Mouse (Mus musculus): ENCODE measurements at regions not wholly inside any gene's neighbourhood (a gene's known extent, or its start where the extent isn't known, plus 50 kb on each side); places are given as distances from the start of the nearest gene placed in this dataset.
A peak's percentile ranks its signal among the peaks of the same experiment; 100 is the strongest.
"Not testable (repeated sequence)": the region's sequence is repeated elsewhere in the genome, so short reads cannot be mapped to it uniquely, and the experiment has no call there.

GRCm38 (mm10) chr15:32749971-32750370 lies 505.4 kb downstream of the Sema5a start:
- no peak overlapping the region for H3K9ac ChIP-seq
- H3K27me3 ChIP-seq (replicated peaks): no peaks in the 10 kb centered on the region
- no peak overlapping the region for H3K27ac ChIP-seq
- 54% methylated on average over 2 of the region's 2 CpGs for WGBS
- no peaks in the 10 kb centered on the region for H3K36me3 ChIP-seq
- H3K4me1 ChIP-seq (replicated peaks): no peaks in the 10 kb centered on the region
- no peak overlapping the region for H3K4me3 ChIP-seq (replicated peaks)
- H3K4me2 ChIP-seq (replicated peaks): no peak overlapping the region
- no peak for ATAC-seq
- H3K9me3 ChIP-seq: no peaks in the 10 kb centered on the region

- H3K27me3 ChIP-seq (replicated peaks): no peaks in the 10 kb centered on the region
- WGBS: 40% methylated on average over 3 of the region's 3 CpGs
Measured at GRCm38 (mm10) chr15:32751991-32752390, 507.4 kb downstream of the Sema5a start.

GRCm38 (mm10) chr15:32760141-32760540 lies 515.5 kb downstream of the Sema5a start:
- no peaks in the 10 kb centered on the region for H3K27me3 ChIP-seq (replicated peaks)
- no peak overlapping the region for H3K9ac ChIP-seq
- no peaks in the 10 kb centered on the region for H3K4me1 ChIP-seq (replicated peaks)
- no peaks in the 10 kb centered on the region for H3K36me3 ChIP-seq
- H3K9me3 ChIP-seq: no peaks in the 10 kb centered on the region
- H3K4me2 ChIP-seq (replicated peaks): no peak overlapping the region
- H3K4me3 ChIP-seq (replicated peaks): no peak overlapping the region
- no peak overlapping the region for H3K27ac ChIP-seq
- no peak for ATAC-seq
- 68% methylated on average over 3 of the region's 3 CpGs for WGBS

More at GRCm38 (mm10) chr15:32751991-32752390, 507.4 kb downstream of the Sema5a start:
- no peak overlapping the region for H3K4me2 ChIP-seq (replicated peaks)
- no peaks in the 10 kb centered on the region for H3K9me3 ChIP-seq
- no peaks in the 10 kb centered on the region for H3K4me1 ChIP-seq (replicated peaks)
- H3K9ac ChIP-seq: no peak overlapping the region
- H3K4me3 ChIP-seq (replicated peaks): no peak overlapping the region
- no peak overlapping the region for H3K27ac ChIP-seq
- no peaks in the 10 kb centered on the region for H3K36me3 ChIP-seq
- no peak for ATAC-seq

- Histone ChIP-seq H3K36me3 (no peaks in the 10 kb centered on the region), H3K9me3 (no peaks in the 10 kb centered on the region), H3K4me3 (replicated peaks) (no peak overlapping the region), H3K27ac (no peak overlapping the region), H3K4me1 (replicated peaks) (no peaks in the 10 kb centered on the region), H3K4me2 (replicated peaks) (no peak overlapping the region), H3K9ac (no peak overlapping the region), H3K27me3 (replicated peaks) (no peaks in the 10 kb centered on the region)
- WGBS: 4% methylated on average over 4 of the region's 4 CpGs
- ATAC-seq: peak; percentile 74
Measured at GRCm38 (mm10) chr15:32766011-32766701, 521.5 kb downstream of the Sema5a start.

GRCm38 (mm10) chr15:32766746-32767471 lies 522.3 kb downstream of the Sema5a start:
- Histone ChIP-seq H3K27me3 (replicated peaks) (no peaks in the 10 kb centered on the region), H3K4me2 (replicated peaks) (no peak overlapping the region), H3K36me3 (no peaks in the 10 kb centered on the region), H3K4me3 (replicated peaks) (no peak overlapping the region), H3K9me3 (no peaks in the 10 kb centered on the region), H3K4me1 (replicated peaks) (no peaks in the 10 kb centered on the region), H3K9ac (no peak overlapping the region), H3K27ac (no peak overlapping the region)
- no peak for ATAC-seq
- WGBS: 52% methylated on average over 3 of the region's 5 CpGs

GRCm38 (mm10) chr15:32778226-32778598 lies 533.6 kb downstream of the Sema5a start:
- not testable (repeated sequence) for H3K4me1 ChIP-seq (replicated peaks); H3K36me3 ChIP-seq; H3K9me3 ChIP-seq; H3K27me3 ChIP-seq (replicated peaks); H3K9ac ChIP-seq; ATAC-seq; H3K27ac ChIP-seq
- Histone ChIP-seq H3K4me2 (replicated peaks) (peak overlapping the region; percentile 64), H3K4me3 (replicated peaks) (peak overlapping the region; percentile 48; the same call in 1 of the 2 replicates)
- 26% methylated on average over 5 of the region's 5 CpGs for WGBS

- Histone ChIP-seq H3K4me3 (replicated peaks) (peak overlapping the region; percentile 48), H3K4me2 (replicated peaks) (peak overlapping the region; percentile 64), H3K9ac (peak overlapping the region; percentile 60), H3K27ac (peak overlapping the region; percentile 82)
- ATAC-seq: peak; percentile 97
- WGBS: under 1% methylated on average over 34 of the region's 34 CpGs
- not testable (repeated sequence) for H3K9me3 ChIP-seq; H3K27me3 ChIP-seq (replicated peaks); H3K4me1 ChIP-seq (replicated peaks); H3K36me3 ChIP-seq
Measured at GRCm38 (mm10) chr15:32778599-32779273, 534.1 kb downstream of the Sema5a start.

GRCm38 (mm10) chr15:32779274-32779615 lies 534.6 kb downstream of the Sema5a start:
- not testable (repeated sequence) for H3K27me3 ChIP-seq (replicated peaks); H3K9me3 ChIP-seq; H3K36me3 ChIP-seq; H3K4me1 ChIP-seq (replicated peaks)
- 7% methylated on average over 11 of the region's 11 CpGs for WGBS
- peak; percentile 37 for ATAC-seq
- Histone ChIP-seq H3K4me2 (replicated peaks) (peak overlapping the region; percentile 64), H3K27ac (peak overlapping the region; percentile 82), H3K4me3 (replicated peaks) (peak overlapping the region; percentile 48), H3K9ac (peak overlapping the region; percentile 60)

- not testable (repeated sequence) for H3K4me2 ChIP-seq (replicated peaks)
- peak; percentile 22; the same call in 1 of the 2 replicates for ATAC-seq
- peak overlapping the region; percentile 37; the same call in 1 of the 2 replicates for H3K4me3 ChIP-seq (replicated peaks)
Measured at GRCm38 (mm10) chr15:32781609-32782008, 537.0 kb downstream of the Sema5a start.

GRCm38 (mm10) chr15:32799222-32799621 lies 554.6 kb downstream of the Sema5a start:
- Histone ChIP-seq H3K4me3 (replicated peaks) (no peak overlapping the region), H3K4me2 (replicated peaks) (no peak overlapping the region), H3K9me3 (no peaks in the 10 kb centered on the region), H3K27me3 (replicated peaks) (no peaks in the 10 kb centered on the region), H3K27ac (no peak overlapping the region), H3K36me3 (peaks cover 25% of the 10 kb centered on the region), H3K4me1 (replicated peaks) (no peaks in the 10 kb centered on the region), H3K9ac (no peak overlapping the region)
- ATAC-seq: no peak
- WGBS: 95% methylated on average over 1 of the region's 1 CpGs

More at GRCm38 (mm10) chr15:32781609-32782008, 537.0 kb downstream of the Sema5a start:
- WGBS: 45% methylated on average over 1 of the region's 1 CpGs
- not testable (repeated sequence) for H3K27me3 ChIP-seq (replicated peaks); H3K36me3 ChIP-seq; H3K4me1 ChIP-seq (replicated peaks); H3K27ac ChIP-seq; H3K9ac ChIP-seq; H3K9me3 ChIP-seq

- H3K4me3 ChIP-seq (replicated peaks): no peak overlapping the region
- no peak for ATAC-seq
- no peaks in the 10 kb centered on the region for H3K9me3 ChIP-seq
- WGBS: 55% methylated on average over 2 of the region's 2 CpGs
- H3K36me3 ChIP-seq: no peaks in the 10 kb centered on the region
- no peak overlapping the region for H3K9ac ChIP-seq
- H3K27me3 ChIP-seq (replicated peaks): no peaks in the 10 kb centered on the region
- no peak overlapping the region for H3K27ac ChIP-seq
- H3K4me1 ChIP-seq (replicated peaks): no peaks in the 10 kb centered on the region
- H3K4me2 ChIP-seq (replicated peaks): no peak overlapping the region
Measured at GRCm38 (mm10) chr15:32810849-32811632, 566.4 kb downstream of the Sema5a start.

- 75% methylated on average over 1 of the region's 1 CpGs for WGBS
- Histone ChIP-seq H3K27me3 (replicated peaks) (no peaks in the 10 kb centered on the region), H3K4me2 (replicated peaks) (no peak overlapping the region), H3K9me3 (no peaks in the 10 kb centered on the region), H3K4me3 (replicated peaks) (no peak overlapping the region), H3K36me3 (no peaks in the 10 kb centered on the region), H3K9ac (no peak overlapping the region), H3K27ac (no peak overlapping the region), H3K4me1 (replicated peaks) (no peaks in the 10 kb centered on the region)
- no peak for ATAC-seq
Measured at GRCm38 (mm10) chr15:32839966-32840365, 595.4 kb downstream of the Sema5a start.
